39 mouse cellular contexts compared by ENCODE assay signal in genomic region chr9:92292169-92292568, GRCm38 (mm10). TPM values are rescaled to one million over a fixed set of nuclear protein-coding genes. Genes with fewer than 3 reads are reported as not detected.
A peak's percentile ranks its signal among the peaks of the same experiment; 100 is the strongest.
DNase-seq lines count a peak whose midpoint lies in the region; ATAC-seq and TF ChIP-seq lines count a peak whose summit lies in the region.
"Had no signal": no experiment of that assay in that cellular context is flagged by ENCODE, and none has a peak within 500 bp of the region (broad histone marks: within the 10 kb centered on the region; RNA-seq: fewer than 3 reads in every experiment).

No protein-coding gene starts in this region.

- in situ Hi-C loops in Patski (cut with MboI; ENCODE audit: low pct_unique_long_range_greater_than_20kb), result no loop called here

- no peaks in the 10 kb centered on the region for H3K79me2 ChIP-seq in C2C12 (ENCODE audit: control insufficient read depth, insufficient read depth)

- POLR2A ChIA-PET in Patski (lab: Charles Lee), result interaction anchor here (1.9 kb wide), 1 partner anchor 16 kb away, joined by 6 read pairs; no protein-coding TSS in a partner anchor

- H3ac ChIP-seq in C2C12 (ENCODE audit: control insufficient read depth, insufficient read length, low read depth), result no peak overlapping the region

- no peak overlapping the region for H3K4me3 ChIP-seq in C2C12 (ENCODE audit: insufficient read depth, poor library complexity, severe bottlenecking)
- no peak overlapping the region for H3K4me3 ChIP-seq in kidney, embryonic 16.5 days (ENCODE audit: low read length)
- H3K4me3 ChIP-seq in midbrain, embryonic 10.5 days, result no peak overlapping the region
- H3K4me3 ChIP-seq: embryonic facial prominence, embryonic 10.5 days; embryonic facial prominence, embryonic 15.5 days; forebrain, embryonic 13.5 days; hindbrain, embryonic 12.5 days; intestine, embryonic 15.5 days; limb, embryonic 10.5 days; limb, embryonic 15.5 days; liver, embryonic 13.5 days; neural tube, embryonic 13.5 days had no signal

- H3K27ac ChIP-seq in kidney, embryonic 16.5 days (ENCODE audit: low read length), result peak overlapping the region; percentile 38; the same call in 1 of the 2 replicates
- H3K27ac ChIP-seq in midbrain, embryonic 10.5 days (replicated peaks), result no peak overlapping the region
- H3K27ac ChIP-seq: embryonic facial prominence, embryonic 10.5 days; embryonic facial prominence, embryonic 15.5 days; forebrain, embryonic 13.5 days; hindbrain, embryonic 12.5 days; hindbrain, postnatal 0 days; intestine, embryonic 15.5 days; limb, embryonic 10.5 days; limb, embryonic 15.5 days; liver, embryonic 13.5 days; neural tube, embryonic 13.5 days had no signal

- H3K27me3 ChIP-seq in C2C12 (ENCODE audit: control insufficient read depth, insufficient read depth, insufficient read length) (no peaks in the 10 kb centered on the region), Patski (no peaks in the 10 kb centered on the region)
- H3K27me3 ChIP-seq in kidney, embryonic 16.5 days (ENCODE audit: insufficient read depth, low read length), result no peaks in the 10 kb centered on the region
- no peaks in the 10 kb centered on the region for H3K27me3 ChIP-seq in midbrain, embryonic 10.5 days (ENCODE audit: low read depth, poor library complexity, severe bottlenecking)
- H3K27me3 ChIP-seq: embryonic facial prominence, embryonic 15.5 days; forebrain, embryonic 13.5 days; hindbrain, embryonic 12.5 days; intestine, embryonic 15.5 days; limb, embryonic 15.5 days; liver, embryonic 13.5 days; neural tube, embryonic 13.5 days had no signal

- CTCF ChIA-PET in Patski (lab: Charles Lee), result interaction anchor here (0.9 to 1.6 kb wide), 5 partner anchors 9 to 207 kb away, joined by 3 to 4 read pairs (median 4); no protein-coding TSS in a partner anchor

- H3K36me3 ChIP-seq in C2C12 (ENCODE audit: control insufficient read depth, insufficient read depth), result peaks cover 59% of the 10 kb centered on the region
- H3K36me3 ChIP-seq in kidney, embryonic 16.5 days (ENCODE audit: insufficient read depth, low read length), result no peaks in the 10 kb centered on the region
- H3K36me3 ChIP-seq in midbrain, embryonic 10.5 days, result no peaks in the 10 kb centered on the region
- H3K36me3 ChIP-seq: embryonic facial prominence, embryonic 10.5 days; embryonic facial prominence, embryonic 15.5 days; hindbrain, embryonic 12.5 days; intestine, embryonic 15.5 days; limb, embryonic 10.5 days; limb, embryonic 15.5 days; liver, embryonic 13.5 days; neural tube, embryonic 13.5 days had no signal

- whole genome bisulfite sequencing in kidney, embryonic 16.5 days, result 28% methylated on average over 2 of the region's 2 CpGs
- WGBS in midbrain, embryonic 10.5 days, result 63% methylated on average over 2 of the region's 2 CpGs

- peaks cover 10% of the 10 kb centered on the region; the same call in 1 of the 2 replicates for H3K4me1 ChIP-seq in kidney, embryonic 16.5 days (ENCODE audit: insufficient read depth, low read length)
- no peaks in the 10 kb centered on the region for H3K4me1 ChIP-seq in midbrain, embryonic 10.5 days
- H3K4me1 ChIP-seq: embryonic facial prominence, embryonic 10.5 days; embryonic facial prominence, embryonic 15.5 days; forebrain, embryonic 13.5 days; hindbrain, embryonic 12.5 days; intestine, embryonic 15.5 days; limb, embryonic 10.5 days; limb, embryonic 15.5 days; neural tube, embryonic 13.5 days had no signal

- TF ChIP-seq CTCF in C2C12 (IDR thresholded peaks at IDR 0.05; ENCODE audit: control insufficient read depth, insufficient read depth, insufficient read length) (no peak), Patski (IDR thresholded peaks at IDR 0.05) (no peak)

- ATAC-seq in Patski, result peak; percentile 99
- ATAC-seq in kidney, embryonic 16.5 days (ENCODE audit: low FRiP score, low TSS enrichment), result peak; percentile 97
- 0 out of 2 replicates have a peak, but pooled peaks have one; percentile 25 for ATAC-seq in megakaryocyte, adult 5-6 weeks (ENCODE audit: poor library complexity, severe bottlenecking)
- no peak for ATAC-seq in CD4-positive, CD25-positive, alpha-beta regulatory T cell, adult 4 months
- ATAC-seq: forebrain, embryonic 13.5 days; hindbrain, postnatal 0 days; intestine, embryonic 15.5 days; midbrain, embryonic 16.5 days had no signal

- DNase-seq in Patski (ENCODE audit: low read depth, low spot score), result peak; percentile 86
- DNase-seq in lung, postnatal 36 days, result no peak
- DNase-seq in midbrain, embryonic 10.5 days (ENCODE audit: low spot score), result no peak
- DNase-seq: adrenal gland, postnatal 36 days; cerebellum, adult 18-20 months; cerebellum, postnatal 10 days; gastrocnemius, postnatal 14 days; heart, postnatal 36 days; layer of hippocampus, postnatal 36 days; liver, embryonic 13.5 days; lung, adult 2 months; lung, postnatal 10 days had no signal

- no peaks in the 10 kb centered on the region for H3K79me3 ChIP-seq in C2C12 (ENCODE audit: low read depth)

- no peak overlapping the region for H3K4me2 ChIP-seq in kidney, embryonic 16.5 days (replicated peaks; ENCODE audit: low read depth, low read length)
- H3K4me2 ChIP-seq: embryonic facial prominence, embryonic 15.5 days; forebrain, embryonic 13.5 days; heart, embryonic 11.5 days; hindbrain, embryonic 12.5 days; intestine, embryonic 15.5 days; limb, embryonic 15.5 days; liver, embryonic 13.5 days; midbrain, embryonic 11.5 days; neural tube, embryonic 13.5 days had no signal

- H3K9ac ChIP-seq in kidney, embryonic 16.5 days (replicated peaks; ENCODE audit: low read length), result no peak overlapping the region
- H3K9ac ChIP-seq: embryonic facial prominence, embryonic 15.5 days; forebrain, embryonic 13.5 days; hindbrain, embryonic 12.5 days; intestine, embryonic 15.5 days; limb, embryonic 15.5 days; liver, embryonic 13.5 days; neural tube, embryonic 13.5 days had no signal

- H3K9me3 ChIP-seq in kidney, embryonic 16.5 days (ENCODE audit: low read length), result no peaks in the 10 kb centered on the region
- no peaks in the 10 kb centered on the region for H3K9me3 ChIP-seq in midbrain, embryonic 10.5 days (replicated peaks)
- H3K9me3 ChIP-seq: embryonic facial prominence, embryonic 10.5 days; embryonic facial prominence, embryonic 15.5 days; forebrain, embryonic 13.5 days; hindbrain, embryonic 12.5 days; intestine, embryonic 15.5 days; limb, embryonic 10.5 days; limb, embryonic 15.5 days; liver, embryonic 13.5 days; neural tube, embryonic 13.5 days had no signal

TF ChIP-seq in C2C12, 6 proteins besides CTCF, POLR2A, EP300 and RAD21:
- TF ChIP-seq CEBPB (IDR thresholded peaks at IDR 0.05; ENCODE audit: low read depth) (no peak), MYOD1 (IDR thresholded peaks at IDR 0.05; ENCODE audit: control insufficient read depth, insufficient read length, low read depth) (peak; percentile 72)

RNA-seq across cellular contexts. Expression of gene Plscr2, which starts 16.8 kb away (rescaled TPM):
- polyA plus RNA-seq in C2C12 (2012; fragmentation: generic; extraction: Trizol) (7.1 TPM), Patski (2021) (199 TPM)
- 42.7 and 47.8 TPM in 2 replicates for polyA plus RNA-seq in kidney, embryonic 16.5 days (2015; fragmentation: Nextera tagmentation; extraction: Ambion mirVana)
- not detected in 2 replicates for total RNA-seq in megakaryocyte, adult 5-6 weeks (2015)
- not detected in 2 replicates for total RNA-seq in megakaryocyte, adult 5-6 weeks (2017)
- not detected for polyA plus RNA-seq in CD4-positive, CD25-positive, alpha-beta regulatory T cell, adult 4 months (2017; shearing (Covaris generic))
- polyA plus RNA-seq in midbrain, embryonic 10.5 days (2016; fragmentation: Nextera tagmentation; extraction: Ambion mirVana), result 0.22 and 0.57 TPM in 2 replicates
- total RNA-seq: granulocyte monocyte progenitor cell, adult 5-6 weeks had no signal
- polyA plus RNA-seq: limb, embryonic 10.5 days had no signal

RNA-seq across cellular contexts. Expression of gene 1700057G04Rik, which starts 17.0 kb away (rescaled TPM):
- 0.08 TPM for polyA plus RNA-seq in C2C12 (2012; fragmentation: generic; extraction: Trizol)
- polyA plus RNA-seq in Patski (2021), result not detected
- polyA plus RNA-seq in kidney, embryonic 16.5 days (2015; fragmentation: Nextera tagmentation; extraction: Ambion mirVana), result not detected in 2 replicates
- total RNA-seq in megakaryocyte, adult 5-6 weeks (2015), result not detected in 2 replicates
- total RNA-seq in megakaryocyte, adult 5-6 weeks (2017), result not detected in 2 replicates
- polyA plus RNA-seq in CD4-positive, CD25-positive, alpha-beta regulatory T cell, adult 4 months (2017; shearing (Covaris generic)), result not detected
- polyA plus RNA-seq in midbrain, embryonic 10.5 days (2016; fragmentation: Nextera tagmentation; extraction: Ambion mirVana), result not detected in 2 replicates
- total RNA-seq: adrenal gland, adult 18-20 months; adrenal gland, postnatal 36 days; gastrocnemius, postnatal 14 days; granulocyte monocyte progenitor cell, adult 5-6 weeks; heart, postnatal 36 days; hindbrain, postnatal 0 days; layer of hippocampus, postnatal 36 days; left cerebral cortex, postnatal 10 days had no signal
- polyA plus RNA-seq: brain, embryonic 14.5 days; cortical plate, adult 2 months; embryonic facial prominence, embryonic 10.5 days; embryonic facial prominence, embryonic 15.5 days; forebrain, embryonic 13.5 days; heart, embryonic 11.5 days; heart, embryonic 16.5 days; hindbrain, embryonic 12.5 days; hindbrain, postnatal 0 days; intestine, embryonic 15.5 days; large intestine, adult 2 months; limb, embryonic 10.5 days; limb, embryonic 15.5 days; liver, embryonic 13.5 days; lung, adult 2 months; midbrain, embryonic 11.5 days; midbrain, embryonic 16.5 days; neural tube, embryonic 13.5 days; small intestine, adult 2 months; stomach, embryonic 14.5 days; thymus, postnatal 0 days; urinary bladder, adult 2 months had no signal

RNA-seq across cellular contexts. Expression of gene Plscr1, which starts 42.6 kb away (rescaled TPM):
- polyA plus RNA-seq in C2C12 (2012; fragmentation: generic; extraction: Trizol), result 41.1 TPM
- polyA plus RNA-seq in Patski (2021), result 98.8 TPM
- polyA plus RNA-seq in kidney, embryonic 16.5 days (2015; fragmentation: Nextera tagmentation; extraction: Ambion mirVana), result 82.2 and 82.5 TPM in 2 replicates
- 25.7 and 35.0 TPM in 2 replicates for total RNA-seq in megakaryocyte, adult 5-6 weeks (2015)
- total RNA-seq in megakaryocyte, adult 5-6 weeks (2017), result 19.8 and 19.9 TPM in 2 replicates
- 10 to 100 TPM; 61.4 to 75.7 TPM for polyA plus RNA-seq in CD4-positive, CD25-positive, alpha-beta regulatory T cell, adult 4 months (2017; shearing (Covaris generic))
- 29.8 and 32.9 TPM in 2 replicates for polyA plus RNA-seq in midbrain, embryonic 10.5 days (2016; fragmentation: Nextera tagmentation; extraction: Ambion mirVana)
